Mouse (Mus musculus): ENCODE results near the gene Hist2h2ac. TPM values are rescaled to one million over a fixed set of nuclear protein-coding genes. Genes with fewer than 3 reads are reported as not detected.
A peak's percentile ranks its signal among the peaks of the same experiment; 100 is the strongest.

The Hist2h2ac gene
- polyA plus RNA-seq, 1 experiment from 2014 or later = 2.0 TPM

GRCm38 (mm10) chr3:96262216-96262875 is 41.7 kb upstream of the Hist2h2ac start:
- ATAC-seq (ENCODE audit: low FRiP score, low read depth) = peak; percentile 85
- WGBS = under 1% methylated on average over 19 of the region's 19 CpGs
- Histone ChIP-seq H3K4me3 (peak overlapping the region; percentile 62), H3K36me3 (no peaks in the 10 kb centered on the region), H3K9me3 (no peaks in the 10 kb centered on the region), H3K27me3 (no peaks in the 10 kb centered on the region), H3K9ac (peak overlapping the region; percentile 66), H3K4me2 (peak overlapping the region; percentile 72), H3K4me1 (replicated peaks) (peaks cover 25% of the 10 kb centered on the region), H3K27ac (replicated peaks) (peak overlapping the region; percentile 98)

- peaks cover 25% of the 10 kb centered on the region for H3K4me1 ChIP-seq (replicated peaks)
- WGBS = 54% methylated on average over 3 of the region's 3 CpGs
- peak overlapping the region; percentile 66 for H3K9ac ChIP-seq
- no peaks in the 10 kb centered on the region for H3K9me3 ChIP-seq
- H3K4me2 ChIP-seq = peak overlapping the region; percentile 72
- H3K4me3 ChIP-seq = peak overlapping the region; percentile 62
- H3K27me3 ChIP-seq = no peaks in the 10 kb centered on the region
- H3K27ac ChIP-seq (replicated peaks) = peak overlapping the region; percentile 98
- no peaks in the 10 kb centered on the region for H3K36me3 ChIP-seq
- ATAC-seq (ENCODE audit: low FRiP score, low read depth) = no peak
Measured at GRCm38 (mm10) chr3:96261623-96262022, 40.9 kb upstream of the Hist2h2ac start.

- Histone ChIP-seq H3K36me3 (no peaks in the 10 kb centered on the region), H3K4me1 (replicated peaks) (peaks cover 25% of the 10 kb centered on the region), H3K27ac (replicated peaks) (no peak overlapping the region), H3K4me3 (no peak overlapping the region), H3K27me3 (no peaks in the 10 kb centered on the region), H3K4me2 (no peak overlapping the region), H3K9me3 (no peaks in the 10 kb centered on the region), H3K9ac (no peak overlapping the region)
- 93% methylated on average over 5 of the region's 5 CpGs for WGBS
- no peak for ATAC-seq (ENCODE audit: low FRiP score, low read depth)
Measured at GRCm38 (mm10) chr3:96260220-96260619, 39.5 kb upstream of the Hist2h2ac start.

- no peak overlapping the region for H3K9ac ChIP-seq
- no peak overlapping the region for H3K4me3 ChIP-seq
- WGBS = 86% methylated on average over 3 of the region's 3 CpGs
- no peaks in the 10 kb centered on the region for H3K36me3 ChIP-seq
- no peaks in the 10 kb centered on the region for H3K9me3 ChIP-seq
- no peaks in the 10 kb centered on the region for H3K27me3 ChIP-seq
- H3K4me2 ChIP-seq = no peak overlapping the region
- ATAC-seq (ENCODE audit: low FRiP score, low read depth) = no peak
- no peak overlapping the region for H3K27ac ChIP-seq (replicated peaks)
- peaks cover 12% of the 10 kb centered on the region for H3K4me1 ChIP-seq (replicated peaks)
Measured at GRCm38 (mm10) chr3:96257190-96257589, 36.5 kb upstream of the Hist2h2ac start.

- no peaks in the 10 kb centered on the region for H3K27me3 ChIP-seq
- H3K9me3 ChIP-seq = no peaks in the 10 kb centered on the region
- no peak overlapping the region for H3K4me2 ChIP-seq
- H3K27ac ChIP-seq (replicated peaks) = no peak overlapping the region
- no peak overlapping the region for H3K4me3 ChIP-seq
- peaks cover 2% of the 10 kb centered on the region; the same call in 1 of the 2 replicates for H3K4me1 ChIP-seq (replicated peaks)
- 87% methylated on average over 5 of the region's 5 CpGs for WGBS
- H3K9ac ChIP-seq = no peak overlapping the region
- H3K36me3 ChIP-seq = no peaks in the 10 kb centered on the region
- ATAC-seq (ENCODE audit: low FRiP score, low read depth) = no peak
Measured at GRCm38 (mm10) chr3:96255926-96256593, 35.4 kb upstream of the Hist2h2ac start.

GRCm38 (mm10) chr3:96254683-96255355 is 34.1 kb upstream of the Hist2h2ac start:
- H3K4me2 ChIP-seq = no peak overlapping the region
- no peaks in the 10 kb centered on the region for H3K9me3 ChIP-seq
- no peak overlapping the region for H3K4me3 ChIP-seq
- H3K27me3 ChIP-seq = no peaks in the 10 kb centered on the region
- no peaks in the 10 kb centered on the region for H3K36me3 ChIP-seq
- peak; percentile 30; the same call in 1 of the 2 replicates for ATAC-seq (ENCODE audit: low FRiP score, low read depth)
- H3K27ac ChIP-seq (replicated peaks) = no peak overlapping the region
- no peak overlapping the region for H3K9ac ChIP-seq
- no peaks in the 10 kb centered on the region for H3K4me1 ChIP-seq (replicated peaks)
- 51% methylated on average over 10 of the region's 10 CpGs for WGBS

GRCm38 (mm10) chr3:96251787-96252186 is 31.1 kb upstream of the Hist2h2ac start:
- no peak overlapping the region for H3K9ac ChIP-seq
- WGBS = 91% methylated on average over 3 of the region's 3 CpGs
- H3K9me3 ChIP-seq = no peaks in the 10 kb centered on the region
- H3K4me2 ChIP-seq = no peak overlapping the region
- no peak for ATAC-seq (ENCODE audit: low FRiP score, low read depth)
- no peaks in the 10 kb centered on the region for H3K36me3 ChIP-seq
- no peaks in the 10 kb centered on the region for H3K27me3 ChIP-seq
- no peak overlapping the region for H3K4me3 ChIP-seq
- H3K4me1 ChIP-seq (replicated peaks) = peaks cover 8% of the 10 kb centered on the region
- no peak overlapping the region for H3K27ac ChIP-seq (replicated peaks)

GRCm38 (mm10) chr3:96250890-96251289 is 30.2 kb upstream of the Hist2h2ac start:
- no peak overlapping the region for H3K4me2 ChIP-seq
- no peak for ATAC-seq (ENCODE audit: low FRiP score, low read depth)
- no peak overlapping the region for H3K27ac ChIP-seq (replicated peaks)
- H3K9ac ChIP-seq = no peak overlapping the region
- peaks cover 8% of the 10 kb centered on the region for H3K4me1 ChIP-seq (replicated peaks)
- no peaks in the 10 kb centered on the region for H3K36me3 ChIP-seq
- H3K27me3 ChIP-seq = no peaks in the 10 kb centered on the region
- H3K4me3 ChIP-seq = no peak overlapping the region
- H3K9me3 ChIP-seq = no peaks in the 10 kb centered on the region
- 82% methylated on average over 3 of the region's 3 CpGs for WGBS

GRCm38 (mm10) chr3:96249034-96249345 is 28.3 kb upstream of the Hist2h2ac start:
- H3K4me2 ChIP-seq = no peak overlapping the region

GRCm38 (mm10) chr3:96248141-96249033 is 27.7 kb upstream of the Hist2h2ac start:
- no peak for ATAC-seq (ENCODE audit: low FRiP score, low read depth)
- Histone ChIP-seq H3K4me3 (no peak overlapping the region), H3K27me3 (no peaks in the 10 kb centered on the region), H3K4me1 (replicated peaks) (peaks cover 18% of the 10 kb centered on the region), H3K9ac (no peak overlapping the region), H3K9me3 (no peaks in the 10 kb centered on the region), H3K27ac (replicated peaks) (no peak overlapping the region), H3K4me2 (peak overlapping the region; percentile 49), H3K36me3 (no peaks in the 10 kb centered on the region)
- WGBS = 55% methylated on average over 6 of the region's 6 CpGs

More at GRCm38 (mm10) chr3:96249034-96249345, 28.3 kb upstream of the Hist2h2ac start:
- Histone ChIP-seq H3K36me3 (no peaks in the 10 kb centered on the region), H3K27me3 (no peaks in the 10 kb centered on the region), H3K27ac (replicated peaks) (no peak overlapping the region), H3K4me3 (no peak overlapping the region), H3K9ac (no peak overlapping the region), H3K4me1 (replicated peaks) (peaks cover 18% of the 10 kb centered on the region), H3K9me3 (no peaks in the 10 kb centered on the region)
- 57% methylated on average over 4 of the region's 4 CpGs for WGBS
- no peak for ATAC-seq (ENCODE audit: low FRiP score, low read depth)

GRCm38 (mm10) chr3:96247356-96248140 is 26.9 kb upstream of the Hist2h2ac start:
- peak overlapping the region; percentile 33; the same call in 1 of the 2 replicates for H3K9ac ChIP-seq
- no peak overlapping the region for H3K27ac ChIP-seq (replicated peaks)
- ATAC-seq (ENCODE audit: low FRiP score, low read depth) = no peak
- H3K9me3 ChIP-seq = no peaks in the 10 kb centered on the region
- H3K4me3 ChIP-seq = peak overlapping the region; percentile 29
- peaks cover 18% of the 10 kb centered on the region for H3K4me1 ChIP-seq (replicated peaks)
- H3K27me3 ChIP-seq = no peaks in the 10 kb centered on the region
- no peaks in the 10 kb centered on the region for H3K36me3 ChIP-seq
- WGBS = 6% methylated on average over 11 of the region's 11 CpGs
- peak overlapping the region; percentile 49 for H3K4me2 ChIP-seq

Data from hindbrain, embryonic 15.5 days (tissue).